Mouse (Mus musculus) cortical plate, adult 2 months (tissue): ENCODE measurements around the gene Pnpla6. TPM values are rescaled to one million over a fixed set of nuclear protein-coding genes. Genes with fewer than 3 reads are reported as not detected.

Experiments used
- H3K27ac ChIP-seq: fragments of 200-500 bp; 2 replicates; pipeline ENCODE4 v1.5.1; 2012; ENCODE audit warnings: low read length, control low read depth, inconsistent platforms; ENCODE audit not compliant: insufficient read depth
- H3K4me1 ChIP-seq: fragments of 200-500 bp; 2 replicates; pipeline ENCODE4 v1.6.1; 2011; ENCODE audit warnings: low read length; ENCODE audit not compliant: control insufficient read depth, insufficient read depth
- H3K4me3 ChIP-seq: fragments of 200-500 bp; 2 replicates; pipeline ENCODE4 v1.5.1; 2011; ENCODE audit warnings: mild to moderate bottlenecking, low read length, control low read depth; ENCODE audit not compliant: insufficient read depth
- CTCF ChIP-seq: fragments of 200-500 bp; IDR thresholded peaks from 2 replicates; pipeline ENCODE4 v1.5.1; 2011; ENCODE audit warnings: mild to moderate bottlenecking, control low read depth, low read length; ENCODE audit not compliant: insufficient read depth; ENCODE audit errors: extremely low read depth
- POLR2A ChIP-seq: fragments of 200-500 bp; IDR thresholded peaks from 2 replicates; pipeline ENCODE4 v1.6.1; 2011; ENCODE audit warnings: mild to moderate bottlenecking, low read length, control low read depth; ENCODE audit not compliant: insufficient read depth; ENCODE audit errors: extremely low read depth
- polyA plus RNA-seq: library from polyadenylated mRNA; depleted of rRNA; stranded (reverse); fragments of >200 nt; gene quantifications from 2 replicates; pipeline ENCODE4 v1.2.3, GENCODE M21; 2012

Pnpla6 gene
- polyA plus RNA-seq, 1 experiment: 67.6 TPM

DNA sequence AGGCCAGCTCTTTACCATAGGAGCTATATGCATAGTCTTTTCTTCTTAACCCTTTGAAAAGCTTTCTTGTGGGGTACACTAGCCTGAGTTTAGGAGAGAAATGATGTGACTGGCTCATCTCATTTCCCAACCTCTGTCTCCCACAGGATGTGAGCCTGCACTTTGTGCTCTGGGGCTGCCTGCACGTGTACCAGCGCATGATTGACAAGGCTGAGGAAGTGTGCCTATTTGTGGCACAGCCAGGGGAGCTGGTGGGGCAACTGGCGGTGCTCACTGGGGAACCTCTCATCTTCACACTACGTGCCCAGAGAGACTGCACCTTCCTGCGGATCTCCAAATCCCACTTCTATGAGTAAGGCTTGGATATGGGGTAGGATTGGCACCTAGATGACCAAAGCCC lies 15.6 kb downstream of the Pnpla6 start:
- Histone ChIP-seq H3K4me3 (no peak overlapping the region), H3K27ac (no peak overlapping the region), H3K4me1 (no peaks in the 10 kb centered on the region)
- TF ChIP-seq POLR2A (no peak), CTCF (no peak)

DNA sequence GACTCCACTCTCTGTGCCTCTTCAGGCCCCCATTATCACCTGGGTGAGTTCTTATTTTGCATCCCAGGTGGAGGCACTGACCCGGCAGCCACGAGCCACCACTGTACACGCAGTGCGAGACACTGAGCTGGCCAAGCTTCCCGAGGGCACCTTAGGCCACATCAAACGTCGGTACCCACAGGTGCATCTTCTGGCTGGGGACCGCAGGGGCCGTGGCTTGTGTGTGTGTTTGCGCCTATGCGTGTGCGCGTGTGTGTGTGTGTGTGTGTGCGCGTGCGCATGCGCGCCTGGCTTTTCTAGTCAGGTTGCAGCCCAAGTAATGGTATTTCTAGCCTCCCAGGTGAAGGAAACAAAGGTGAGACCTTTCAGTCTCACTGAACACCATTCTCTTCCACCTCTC lies 16.8 kb downstream of the Pnpla6 start:
- TF ChIP-seq CTCF (no peak), POLR2A (no peak)
- no peak overlapping the region for H3K27ac ChIP-seq
- no peaks in the 10 kb centered on the region for H3K4me1 ChIP-seq
- no peak overlapping the region for H3K4me3 ChIP-seq

DNA sequence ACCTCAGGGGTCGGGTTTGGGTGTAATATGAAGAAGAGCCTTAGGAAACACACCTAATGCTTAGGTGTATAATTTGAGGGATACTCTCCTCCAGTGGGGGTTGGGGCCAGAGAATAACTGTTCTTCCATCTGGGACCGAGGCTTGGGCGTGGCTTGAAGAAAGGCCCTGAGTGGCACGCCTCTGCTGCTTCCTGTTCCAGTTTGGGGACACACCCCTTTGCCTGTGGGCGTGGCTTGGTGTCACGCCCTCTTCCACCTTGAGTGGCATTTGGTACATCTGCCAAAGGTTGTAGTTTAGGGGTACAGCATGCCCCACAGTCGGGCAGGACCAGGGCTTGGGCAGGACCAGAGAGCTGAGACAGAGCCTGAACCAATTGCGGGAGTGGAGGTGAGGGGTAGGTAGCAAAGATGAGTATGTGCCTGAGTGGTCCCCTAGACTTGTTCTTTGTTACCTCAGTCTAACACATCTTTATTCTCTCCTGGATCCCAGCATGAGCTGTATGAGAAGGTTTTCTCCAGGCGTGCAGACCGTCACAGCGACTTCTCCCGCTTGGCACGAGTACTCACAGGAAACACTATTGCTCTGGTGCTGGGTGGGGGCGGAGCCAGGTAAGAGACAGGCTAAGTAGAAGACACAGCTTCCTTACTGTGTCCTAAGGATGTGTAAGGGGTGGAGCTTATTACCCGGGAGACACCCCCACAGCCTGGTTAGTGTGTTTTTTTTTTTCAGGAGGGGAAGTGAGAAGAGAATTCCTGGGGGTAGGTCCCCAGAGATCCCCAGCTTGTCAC lies 21.1 kb downstream of the Pnpla6 start:
- no peaks in the 10 kb centered on the region for H3K4me1 ChIP-seq
- TF ChIP-seq POLR2A (no peak), CTCF (no peak)
- no peak overlapping the region for H3K27ac ChIP-seq
- no peak overlapping the region for H3K4me3 ChIP-seq

DNA sequence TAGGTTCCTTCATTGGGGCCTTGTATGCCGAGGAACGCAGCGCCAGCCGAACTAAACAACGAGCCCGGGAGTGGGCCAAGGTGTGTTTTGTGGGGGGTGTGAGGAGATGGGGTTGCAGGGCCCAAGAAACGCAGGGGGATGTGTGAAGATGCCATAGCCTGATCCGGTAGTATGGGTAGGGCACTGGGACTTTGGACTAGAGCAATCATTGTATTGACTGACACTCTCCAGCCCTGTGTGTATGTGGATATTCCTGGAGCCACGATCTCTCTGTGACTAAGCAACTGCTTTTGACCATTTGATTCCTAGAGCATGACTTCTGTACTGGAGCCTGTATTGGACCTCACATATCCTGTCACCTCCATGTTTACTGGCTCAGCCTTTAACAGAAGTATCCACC lies 21.8 kb downstream of the Pnpla6 start:
- TF ChIP-seq CTCF (no peak), POLR2A (no peak)
- Histone ChIP-seq H3K4me1 (no peaks in the 10 kb centered on the region), H3K4me3 (no peak overlapping the region), H3K27ac (no peak overlapping the region)

DNA sequence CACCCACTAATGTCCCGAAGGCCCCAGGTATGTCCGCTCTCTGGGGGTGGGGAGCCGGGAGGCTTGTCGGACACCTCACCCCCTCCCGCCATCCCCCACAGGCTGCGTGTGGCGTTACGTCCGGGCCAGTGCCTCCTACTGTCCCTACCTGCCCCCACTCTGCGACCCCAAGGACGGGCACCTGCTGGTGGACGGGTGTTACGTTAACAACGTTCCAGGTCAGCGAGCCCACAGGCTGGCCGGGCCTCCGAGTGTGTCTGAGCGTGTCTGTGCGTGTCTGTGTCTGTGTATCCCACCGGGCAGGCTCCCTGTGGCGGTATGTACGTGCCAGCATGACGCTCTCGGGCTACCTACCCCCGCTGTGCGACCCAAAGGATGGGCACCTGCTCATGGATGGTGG lies 22.5 kb downstream of the Pnpla6 start:
- H3K4me1 ChIP-seq: no peaks in the 10 kb centered on the region
- no peak for TF ChIP-seq POLR2A
- no peak for TF ChIP-seq CTCF
- no peak overlapping the region for H3K27ac ChIP-seq
- no peak overlapping the region for H3K4me3 ChIP-seq

DNA sequence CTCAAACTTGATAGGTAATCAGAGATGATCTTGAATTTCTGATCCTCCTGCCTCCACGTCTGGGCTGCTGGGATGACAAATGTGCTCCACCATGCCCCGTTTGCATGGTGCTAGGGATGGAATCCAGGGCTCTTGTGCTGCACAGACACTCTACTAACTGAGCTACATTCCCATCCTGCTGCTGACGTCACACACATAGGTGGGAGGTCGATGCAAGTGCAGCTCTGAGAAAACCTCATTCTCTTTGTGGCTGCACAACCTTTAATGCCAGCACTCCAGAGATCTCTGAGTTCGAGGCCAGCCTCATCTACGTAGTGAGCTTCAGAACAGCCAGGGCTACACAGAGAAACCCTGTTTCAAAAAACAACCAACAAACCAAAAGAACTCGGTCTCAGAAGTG lies 24.0 kb downstream of the Pnpla6 start:
- Histone ChIP-seq H3K27ac (no peak overlapping the region), H3K4me3 (no peak overlapping the region), H3K4me1 (no peaks in the 10 kb centered on the region)
- no peak for TF ChIP-seq CTCF
- TF ChIP-seq POLR2A: no peak

DNA sequence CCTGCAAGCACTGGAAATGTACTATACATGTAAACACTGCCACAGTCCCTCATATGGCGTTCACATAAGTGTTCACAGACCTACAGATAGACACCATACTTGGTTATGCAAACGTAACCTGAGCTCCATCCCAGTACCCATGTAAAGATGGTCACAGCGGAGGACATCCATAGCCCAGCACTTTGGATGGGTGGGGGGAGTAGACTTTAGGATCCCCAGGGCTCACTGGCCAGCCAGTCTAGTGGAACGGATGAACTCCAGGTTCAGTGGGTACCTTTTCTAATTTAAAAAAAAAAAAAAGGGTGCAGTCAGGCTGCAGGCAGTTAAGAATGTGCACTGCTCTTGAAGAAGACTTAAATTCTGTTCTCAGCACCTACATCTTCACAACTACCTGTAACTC lies 24.9 kb downstream of the Pnpla6 start:
- H3K27ac ChIP-seq: no peak overlapping the region
- TF ChIP-seq POLR2A (no peak), CTCF (no peak)
- no peaks in the 10 kb centered on the region for H3K4me1 ChIP-seq
- no peak overlapping the region for H3K4me3 ChIP-seq

DNA sequence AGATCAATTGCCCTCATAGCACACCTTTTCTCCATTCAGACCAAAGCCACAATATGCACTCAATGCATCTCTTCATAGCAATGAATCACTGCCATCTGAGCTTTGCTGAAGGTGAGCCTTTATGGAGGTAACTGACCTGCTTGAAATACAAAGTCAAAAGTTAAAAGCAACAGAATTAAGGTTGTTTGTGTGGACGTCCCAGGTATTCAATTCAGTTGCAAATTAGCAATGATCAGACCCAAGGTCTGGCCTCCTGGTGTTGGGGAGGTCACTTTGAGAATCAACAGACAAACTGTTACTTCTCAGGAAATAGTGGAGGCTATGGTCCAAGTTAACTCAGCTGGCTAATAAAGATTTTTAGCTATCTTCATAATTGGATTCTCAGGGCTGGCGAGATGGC lies 31.3 kb downstream of the Pnpla6 start:
- TF ChIP-seq POLR2A (no peak), CTCF (no peak)
- Histone ChIP-seq H3K4me1 (no peaks in the 10 kb centered on the region), H3K27ac (no peak overlapping the region), H3K4me3 (no peak overlapping the region)

DNA sequence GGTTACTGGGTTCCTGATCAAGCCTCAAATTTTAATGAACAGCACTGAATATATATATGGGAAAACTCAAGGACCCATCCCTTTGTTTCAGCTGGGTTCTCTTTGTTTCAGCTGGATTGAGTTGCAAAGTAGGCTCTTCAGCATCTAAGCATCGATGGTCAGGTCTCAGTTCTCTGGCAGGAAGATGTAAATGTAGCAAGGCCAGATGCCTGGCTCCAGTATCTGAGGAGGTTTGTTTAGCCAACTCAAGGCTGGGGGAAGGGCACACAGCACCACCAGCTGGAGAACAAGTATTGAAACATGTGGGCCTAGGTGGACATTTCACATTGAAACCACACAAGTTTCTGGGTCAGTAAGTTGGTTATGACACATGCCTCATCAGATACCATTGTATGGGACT lies 37.1 kb downstream of the Pnpla6 start:
- Histone ChIP-seq H3K4me1 (no peaks in the 10 kb centered on the region), H3K4me3 (no peak overlapping the region), H3K27ac (no peak overlapping the region)
- TF ChIP-seq POLR2A (no peak), CTCF (no peak)

DNA sequence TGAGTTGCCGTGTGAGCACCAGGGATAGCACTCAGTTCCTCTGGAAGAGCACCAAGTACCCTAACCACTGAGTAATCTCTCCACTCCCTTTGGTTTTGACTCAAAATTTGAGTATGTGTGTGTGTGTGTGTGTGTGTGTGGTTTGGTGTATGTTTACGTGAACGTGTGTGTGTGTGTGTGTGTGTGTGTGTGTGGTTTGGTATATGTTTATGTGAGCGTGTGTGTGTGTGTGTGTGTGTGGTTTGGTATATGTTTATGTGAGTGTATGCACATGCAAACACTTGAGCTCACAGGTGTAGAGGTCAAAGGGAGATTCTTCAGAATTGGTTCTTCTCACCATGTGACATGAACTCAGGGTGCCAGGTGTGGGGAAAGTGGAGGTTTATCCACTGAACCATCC lies 40.9 kb downstream of the Pnpla6 start:
- no peaks in the 10 kb centered on the region for H3K4me1 ChIP-seq
- H3K27ac ChIP-seq: no peak overlapping the region
- H3K4me3 ChIP-seq: no peak overlapping the region
- TF ChIP-seq POLR2A (no peak), CTCF (no peak)
